Mouse (Mus musculus): Measurements from ENCODE around the gene Psrc1. TPM values are rescaled to one million over a fixed set of nuclear protein-coding genes. Genes with fewer than 3 reads are reported as not detected.

The Psrc1 gene
- total and polyA plus RNA-seq, 3 experiments: 0.16 to 0.59 (median 0.34) TPM

GRCm38 (mm10) chr3:108367173-108367572 lies 16.5 kb upstream of the Psrc1 start:
- 70% methylated on average over 9 of the region's 9 CpGs for WGBS
- H3K27me3 ChIP-seq (ENCODE audit: control insufficient read depth, insufficient read depth, low read length): no peaks in the 10 kb centered on the region
- no peak overlapping the region for H3K4me3 ChIP-seq
- DNase-seq: no peak
- H3K9ac ChIP-seq (ENCODE audit: low read depth, low read length): no peak overlapping the region
- H3K36me3 ChIP-seq (ENCODE audit: control insufficient read depth, insufficient read depth, low read length): no peaks in the 10 kb centered on the region
- no peaks in the 10 kb centered on the region for H3K4me1 ChIP-seq (ENCODE audit: control insufficient read depth, insufficient read depth, low read length)
- TF ChIP-seq EP300 (IDR thresholded peaks at IDR 0.05; ENCODE audit: insufficient read depth, low read depth, low read length) (no peak), CTCF (IDR thresholded peaks at IDR 0.05) (no peak), POLR2A (IDR thresholded peaks at IDR 0.05; ENCODE audit: insufficient read depth, low read depth, low read length) (no peak; the same call in 1 of the 2 replicates)
- no peak overlapping the region; the same call in 1 of the 2 replicates for H3K27ac ChIP-seq
- H3K79me2 ChIP-seq (replicated peaks; ENCODE audit: control insufficient read depth, insufficient read depth, low read length): no peaks in the 10 kb centered on the region
- intact Hi-C loops (cut with DNase I): no loop called here

GRCm38 (mm10) chr3:108367828-108368227 lies 15.8 kb upstream of the Psrc1 start:
- DNase-seq: no peak
- 77% methylated on average over 3 of the region's 3 CpGs for WGBS
- intact Hi-C loops (cut with DNase I): no loop called here
- Histone ChIP-seq H3K4me3 (no peak overlapping the region), H3K9ac (ENCODE audit: low read depth, low read length) (no peak overlapping the region), H3K27me3 (ENCODE audit: control insufficient read depth, insufficient read depth, low read length) (no peaks in the 10 kb centered on the region), H3K27ac (no peak overlapping the region), H3K4me1 (ENCODE audit: control insufficient read depth, insufficient read depth, low read length) (peaks cover 2% of the 10 kb centered on the region), H3K79me2 (replicated peaks; ENCODE audit: control insufficient read depth, insufficient read depth, low read length) (no peaks in the 10 kb centered on the region), H3K36me3 (ENCODE audit: control insufficient read depth, insufficient read depth, low read length) (no peaks in the 10 kb centered on the region)
- TF ChIP-seq EP300 (IDR thresholded peaks at IDR 0.05; ENCODE audit: insufficient read depth, low read depth, low read length) (no peak), CTCF (IDR thresholded peaks at IDR 0.05) (no peak), POLR2A (IDR thresholded peaks at IDR 0.05; ENCODE audit: insufficient read depth, low read depth, low read length) (no peak)

- Histone ChIP-seq H3K4me3 (no peak overlapping the region), H3K36me3 (ENCODE audit: control insufficient read depth, insufficient read depth, low read length) (no peaks in the 10 kb centered on the region), H3K4me1 (ENCODE audit: control insufficient read depth, insufficient read depth, low read length) (peaks cover 2% of the 10 kb centered on the region), H3K79me2 (replicated peaks; ENCODE audit: control insufficient read depth, insufficient read depth, low read length) (no peaks in the 10 kb centered on the region), H3K9ac (ENCODE audit: low read depth, low read length) (no peak overlapping the region), H3K27me3 (ENCODE audit: control insufficient read depth, insufficient read depth, low read length) (no peaks in the 10 kb centered on the region), H3K27ac (no peak overlapping the region)
- TF ChIP-seq EP300 (IDR thresholded peaks at IDR 0.05; ENCODE audit: insufficient read depth, low read depth, low read length) (no peak), CTCF (IDR thresholded peaks at IDR 0.05) (no peak), POLR2A (IDR thresholded peaks at IDR 0.05; ENCODE audit: insufficient read depth, low read depth, low read length) (no peak)
- no peak for DNase-seq
- 76% methylated on average over 5 of the region's 5 CpGs for WGBS
- intact Hi-C loops (cut with DNase I): no loop called here
Measured at GRCm38 (mm10) chr3:108368721-108369120, 14.9 kb upstream of the Psrc1 start.

- Histone ChIP-seq H3K79me2 (replicated peaks; ENCODE audit: control insufficient read depth, insufficient read depth, low read length) (no peaks in the 10 kb centered on the region), H3K27ac (no peak overlapping the region), H3K4me3 (no peak overlapping the region), H3K9ac (ENCODE audit: low read depth, low read length) (no peak overlapping the region), H3K36me3 (ENCODE audit: control insufficient read depth, insufficient read depth, low read length) (no peaks in the 10 kb centered on the region), H3K27me3 (ENCODE audit: control insufficient read depth, insufficient read depth, low read length) (no peaks in the 10 kb centered on the region), H3K4me1 (ENCODE audit: control insufficient read depth, insufficient read depth, low read length) (peaks cover 2% of the 10 kb centered on the region)
- 15% methylated on average over 3 of the region's 3 CpGs for WGBS
- TF ChIP-seq CTCF (IDR thresholded peaks at IDR 0.05): no peak
- no peak for TF ChIP-seq POLR2A (IDR thresholded peaks at IDR 0.05; ENCODE audit: insufficient read depth, low read depth, low read length)
- no peak for TF ChIP-seq EP300 (IDR thresholded peaks at IDR 0.05; ENCODE audit: insufficient read depth, low read depth, low read length)
- DNase-seq: no peak
- intact Hi-C loops (cut with DNase I): no loop called here
Measured at GRCm38 (mm10) chr3:108372274-108372673, 11.4 kb upstream of the Psrc1 start.

GRCm38 (mm10) chr3:108372691-108373090 lies 10.9 kb upstream of the Psrc1 start:
- Histone ChIP-seq H3K9ac (ENCODE audit: low read depth, low read length) (no peak overlapping the region), H3K4me1 (ENCODE audit: control insufficient read depth, insufficient read depth, low read length) (peaks cover 2% of the 10 kb centered on the region), H3K27ac (no peak overlapping the region), H3K79me2 (replicated peaks; ENCODE audit: control insufficient read depth, insufficient read depth, low read length) (no peaks in the 10 kb centered on the region), H3K4me3 (no peak overlapping the region), H3K27me3 (ENCODE audit: control insufficient read depth, insufficient read depth, low read length) (no peaks in the 10 kb centered on the region), H3K36me3 (ENCODE audit: control insufficient read depth, insufficient read depth, low read length) (no peaks in the 10 kb centered on the region)
- 62% methylated on average over 3 of the region's 3 CpGs for WGBS
- intact Hi-C loops (cut with DNase I): no loop called here
- no peak for DNase-seq
- no peak for TF ChIP-seq POLR2A (IDR thresholded peaks at IDR 0.05; ENCODE audit: insufficient read depth, low read depth, low read length)
- TF ChIP-seq EP300 (IDR thresholded peaks at IDR 0.05; ENCODE audit: insufficient read depth, low read depth, low read length): no peak
- no peak for TF ChIP-seq CTCF (IDR thresholded peaks at IDR 0.05)

GRCm38 (mm10) chr3:108378875-108379663 lies 4.6 kb upstream of the Psrc1 start:
- Histone ChIP-seq H3K27ac (no peak overlapping the region), H3K27me3 (ENCODE audit: control insufficient read depth, insufficient read depth, low read length) (no peaks in the 10 kb centered on the region), H3K4me3 (no peak overlapping the region), H3K9ac (ENCODE audit: low read depth, low read length) (no peak overlapping the region), H3K79me2 (replicated peaks; ENCODE audit: control insufficient read depth, insufficient read depth, low read length) (no peaks in the 10 kb centered on the region), H3K36me3 (ENCODE audit: control insufficient read depth, insufficient read depth, low read length) (no peaks in the 10 kb centered on the region), H3K4me1 (ENCODE audit: control insufficient read depth, insufficient read depth, low read length) (peaks cover 4% of the 10 kb centered on the region)
- DNase-seq: no peak
- 62% methylated on average over 7 of the region's 7 CpGs for WGBS
- no peak for TF ChIP-seq POLR2A (IDR thresholded peaks at IDR 0.05; ENCODE audit: insufficient read depth, low read depth, low read length)
- no peak for TF ChIP-seq EP300 (IDR thresholded peaks at IDR 0.05; ENCODE audit: insufficient read depth, low read depth, low read length)
- TF ChIP-seq CTCF (IDR thresholded peaks at IDR 0.05): no peak
- intact Hi-C loops (cut with DNase I): no loop called here
